Mouse (Mus musculus): ENCODE measurements at regions not wholly inside any gene's neighbourhood (a gene's known extent, or its start where the extent isn't known, plus 50 kb on each side); places are given as distances from the start of the nearest gene placed in this dataset.

DNA sequence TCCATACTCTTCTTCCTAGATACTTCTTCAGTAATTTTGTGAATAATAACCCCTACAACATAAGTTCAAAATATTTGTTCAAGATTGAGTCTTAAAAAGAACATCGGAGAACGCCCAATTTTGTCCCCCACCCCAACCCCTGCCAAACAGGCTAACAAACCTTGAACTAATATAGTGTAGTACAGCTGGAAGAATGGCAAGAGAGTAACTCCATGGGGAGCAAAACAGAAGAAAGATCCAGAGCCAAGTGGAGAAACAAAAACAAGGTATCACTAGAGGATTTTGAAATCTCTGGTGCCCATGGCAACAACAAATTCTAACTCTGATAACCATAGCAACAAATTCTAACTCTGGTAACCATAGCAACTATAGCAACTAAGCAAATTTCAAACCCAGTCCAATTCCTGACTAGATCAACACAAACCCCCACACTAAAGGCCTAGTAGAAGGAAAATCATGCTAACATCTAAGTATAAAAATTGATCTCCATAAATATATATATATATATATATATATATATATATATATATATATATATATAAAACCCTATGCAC is 74.2 kb upstream of the Magee2 start:
- TF ChIP-seq POLR2A (IDR thresholded peaks at IDR 0.05; ENCODE audit: insufficient read depth, low read length) (no peak), CTCF (IDR thresholded peaks at IDR 0.05; ENCODE audit: low read depth, low read length) (no peak), EP300 (IDR thresholded peaks at IDR 0.05; ENCODE audit: insufficient read depth, low read depth, low read length) (no peak)
